Mouse (Mus musculus): ENCODE data around the gene Tlr2. TPM values are rescaled to one million over a fixed set of nuclear protein-coding genes. Genes with fewer than 3 reads are reported as not detected.
"Not testable (repeated sequence)": the region's sequence is repeated elsewhere in the genome, so short reads cannot be mapped to it uniquely, and the experiment has no call there.

Gene Tlr2
- polyA plus RNA-seq (2015; fragmentation: Nextera tagmentation; extraction: Ambion mirVana): 3.5 and 3.9 TPM in 2 replicates

DNA sequence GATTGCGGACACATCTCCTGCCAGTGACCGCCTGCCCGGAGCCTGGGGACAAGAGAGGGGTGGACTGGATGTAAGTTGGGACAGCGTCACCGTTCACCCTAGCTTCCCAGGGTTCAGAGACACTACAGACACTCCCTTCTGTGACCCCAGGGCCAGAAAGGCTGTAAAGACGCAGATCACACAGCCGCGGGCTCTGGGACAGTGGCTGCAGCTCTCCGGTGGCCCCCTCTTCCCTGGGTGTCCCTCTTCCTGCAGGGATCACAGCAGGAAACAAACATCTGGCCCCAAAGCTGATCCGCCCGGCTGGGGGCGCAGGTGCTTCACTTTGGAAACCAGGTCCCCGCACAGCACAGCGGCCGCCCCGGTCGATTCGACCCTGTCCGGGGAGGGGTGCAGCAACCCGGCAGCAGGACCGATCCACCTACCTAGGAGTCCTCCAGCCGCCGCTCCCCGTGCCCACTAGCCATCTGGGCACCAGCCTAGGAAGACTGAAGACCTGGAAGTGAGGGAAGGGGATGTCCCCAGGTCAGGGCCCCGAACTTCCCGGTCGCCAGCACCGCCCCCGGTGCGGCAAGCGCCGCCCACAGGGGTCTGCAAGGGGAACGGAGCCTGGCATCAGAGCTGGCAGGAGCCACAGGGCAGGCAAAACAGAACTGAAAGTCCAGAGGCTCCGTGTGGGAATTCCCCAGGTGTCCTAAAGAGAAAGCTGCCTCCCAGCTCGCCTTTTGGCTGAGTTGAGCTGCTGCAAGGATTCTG is at the start of gene Tlr2:
Gene Tlr2 (minus strand): TSS at position 673 of the 756 bp plus-strand sequence.
- H3K4me1 ChIP-seq: no peaks in the 10 kb centered on the region
- ATAC-seq (ENCODE audit: borderline replicate concordance, extremely low read depth, low FRiP score, low TSS enrichment): peak; percentile 76
- WGBS: under 1% methylated on average over 35 of the region's 35 CpGs

GRCm38 (mm10) chr3:83885163-83885562 is 43.6 kb upstream of the Tlr2 start:
- Histone ChIP-seq H3K36me3 (no peaks in the 10 kb centered on the region), H3K4me2 (no peak overlapping the region), H3K4me1 (no peaks in the 10 kb centered on the region), H3K27ac (no peak overlapping the region), H3K27me3 (no peaks in the 10 kb centered on the region), H3K9ac (no peak overlapping the region), H3K9me3 (no peaks in the 10 kb centered on the region), H3K4me3 (no peak overlapping the region)
- no peak; the same call in 1 of the 2 replicates for ATAC-seq (ENCODE audit: borderline replicate concordance, extremely low read depth, low FRiP score, low TSS enrichment)
- 57% methylated on average over 2 of the region's 2 CpGs for WGBS

More for the DNA sequence above, at the start of gene Tlr2:
- peak within 1 kb of the TSS; percentile 84 for H3K4me2 ChIP-seq
- H3K4me3 ChIP-seq: peak within 1 kb of the TSS; percentile 59
- no peaks in the 10 kb centered on the region for H3K9me3 ChIP-seq
- H3K9ac ChIP-seq: peak within 1 kb of the TSS; percentile 54
- H3K36me3 ChIP-seq: no peaks in the 10 kb centered on the region
- peaks cover 8% of the 10 kb centered on the region; the same call in 1 of the 2 replicates for H3K27me3 ChIP-seq
- H3K27ac ChIP-seq: no peak within 1 kb of the TSS

- H3K9ac ChIP-seq; H3K36me3 ChIP-seq; H3K9me3 ChIP-seq; H3K27ac ChIP-seq; H3K4me3 ChIP-seq; H3K27me3 ChIP-seq; H3K4me2 ChIP-seq; H3K4me1 ChIP-seq; ATAC-seq (ENCODE audit: borderline replicate concordance, extremely low read depth, low FRiP score, low TSS enrichment): not testable (repeated sequence)
- WGBS: 85% methylated on average over 5 of the region's 5 CpGs
Observed at GRCm38 (mm10) chr3:83879261-83880050, 37.9 kb upstream of the Tlr2 start.

- Histone ChIP-seq H3K4me1 (no peaks in the 10 kb centered on the region), H3K9me3 (no peaks in the 10 kb centered on the region), H3K9ac (no peak overlapping the region), H3K4me3 (no peak overlapping the region), H3K27ac (no peak overlapping the region), H3K27me3 (no peaks in the 10 kb centered on the region), H3K36me3 (no peaks in the 10 kb centered on the region), H3K4me2 (no peak overlapping the region)
- 86% methylated on average over 4 of the region's 4 CpGs for WGBS
- no peak for ATAC-seq (ENCODE audit: borderline replicate concordance, extremely low read depth, low FRiP score, low TSS enrichment)
Observed at GRCm38 (mm10) chr3:83878801-83879200, 37.2 kb upstream of the Tlr2 start.

DNA sequence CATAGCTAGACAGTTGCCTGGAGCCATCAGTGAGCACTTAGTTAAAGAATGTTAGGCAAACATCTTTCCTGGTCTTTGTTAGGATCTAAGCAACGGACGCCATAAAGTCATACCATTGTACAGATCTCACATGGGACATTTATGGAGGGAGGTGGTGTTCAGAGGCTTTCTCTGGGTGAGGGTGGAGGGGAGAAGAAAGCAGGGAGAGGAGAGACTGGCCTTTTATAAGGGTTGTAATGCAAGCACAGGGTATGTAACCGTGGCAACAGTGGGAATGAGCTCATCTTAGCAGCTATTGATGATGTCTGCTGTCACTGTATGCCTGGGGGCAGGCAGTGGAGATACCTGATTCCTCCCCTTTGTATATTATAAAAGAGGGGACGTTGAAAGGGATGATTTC is 34.7 kb upstream of the Tlr2 start:
- H3K4me2 ChIP-seq: no peak overlapping the region
- H3K4me3 ChIP-seq: no peak overlapping the region
- H3K4me1 ChIP-seq: no peaks in the 10 kb centered on the region
- WGBS: 65% methylated on average over 4 of the region's 4 CpGs
- H3K9ac ChIP-seq: no peak overlapping the region
- no peak overlapping the region for H3K27ac ChIP-seq
- H3K36me3 ChIP-seq: no peaks in the 10 kb centered on the region
- no peaks in the 10 kb centered on the region for H3K9me3 ChIP-seq
- no peaks in the 10 kb centered on the region for H3K27me3 ChIP-seq
- no peak for ATAC-seq (ENCODE audit: borderline replicate concordance, extremely low read depth, low FRiP score, low TSS enrichment)

GRCm38 (mm10) chr3:83875078-83875477 is 33.5 kb upstream of the Tlr2 start:
- not testable (repeated sequence) for H3K27ac ChIP-seq; H3K36me3 ChIP-seq; H3K4me2 ChIP-seq; H3K9me3 ChIP-seq; ATAC-seq (ENCODE audit: borderline replicate concordance, extremely low read depth, low FRiP score, low TSS enrichment); H3K27me3 ChIP-seq; H3K9ac ChIP-seq; H3K4me3 ChIP-seq; H3K4me1 ChIP-seq
- 82% methylated on average over 2 of the region's 2 CpGs for WGBS

DNA sequence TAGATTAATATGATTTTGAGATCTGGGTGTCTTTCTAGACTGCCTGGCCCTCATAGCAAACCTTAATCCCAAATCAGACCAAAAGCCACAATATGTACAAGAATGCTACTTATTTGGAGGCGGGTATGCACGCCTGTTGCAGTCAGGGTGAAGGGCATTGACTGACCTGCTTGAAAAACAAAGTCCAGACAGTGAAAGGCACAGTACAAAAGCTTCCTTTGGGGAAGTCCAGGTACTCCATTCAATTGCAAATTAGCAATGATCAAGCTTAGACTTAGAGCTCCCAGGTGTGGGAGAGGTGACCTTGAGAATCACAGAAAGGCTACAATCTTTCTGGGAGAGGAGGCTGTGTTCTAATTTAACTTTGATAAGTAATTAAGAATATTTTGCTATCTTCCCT is 31.3 kb upstream of the Tlr2 start:
- H3K9me3 ChIP-seq; H3K9ac ChIP-seq; H3K27me3 ChIP-seq; H3K4me3 ChIP-seq; H3K4me1 ChIP-seq; ATAC-seq (ENCODE audit: borderline replicate concordance, extremely low read depth, low FRiP score, low TSS enrichment); H3K4me2 ChIP-seq; H3K27ac ChIP-seq; H3K36me3 ChIP-seq: not testable (repeated sequence)
- 83% methylated on average over 2 of the region's 2 CpGs for WGBS

DNA sequence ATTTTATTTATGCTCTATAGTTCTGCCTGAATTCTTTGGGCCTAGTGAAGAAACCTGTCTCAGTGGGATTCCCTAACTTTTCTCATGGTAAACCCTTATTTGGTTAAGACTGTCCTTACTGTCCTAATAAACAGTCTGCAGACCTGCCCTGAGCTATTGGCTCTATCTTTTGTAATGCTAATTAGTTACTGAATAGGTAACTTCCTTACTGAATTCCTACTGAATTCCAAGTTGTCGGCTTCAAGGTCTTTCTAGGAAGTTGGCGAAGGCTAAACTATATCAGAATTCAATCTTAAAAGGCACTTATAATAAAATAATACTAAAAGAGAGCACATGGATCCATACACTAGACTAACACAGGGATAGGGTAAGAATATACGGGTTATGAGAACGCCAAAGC is 30.4 kb upstream of the Tlr2 start:
- not testable (repeated sequence) for H3K27ac ChIP-seq; H3K4me1 ChIP-seq; H3K4me3 ChIP-seq; H3K27me3 ChIP-seq; ATAC-seq (ENCODE audit: borderline replicate concordance, extremely low read depth, low FRiP score, low TSS enrichment); H3K36me3 ChIP-seq; H3K9ac ChIP-seq; H3K4me2 ChIP-seq; H3K9me3 ChIP-seq
- 89% methylated on average over 4 of the region's 4 CpGs for WGBS

DNA sequence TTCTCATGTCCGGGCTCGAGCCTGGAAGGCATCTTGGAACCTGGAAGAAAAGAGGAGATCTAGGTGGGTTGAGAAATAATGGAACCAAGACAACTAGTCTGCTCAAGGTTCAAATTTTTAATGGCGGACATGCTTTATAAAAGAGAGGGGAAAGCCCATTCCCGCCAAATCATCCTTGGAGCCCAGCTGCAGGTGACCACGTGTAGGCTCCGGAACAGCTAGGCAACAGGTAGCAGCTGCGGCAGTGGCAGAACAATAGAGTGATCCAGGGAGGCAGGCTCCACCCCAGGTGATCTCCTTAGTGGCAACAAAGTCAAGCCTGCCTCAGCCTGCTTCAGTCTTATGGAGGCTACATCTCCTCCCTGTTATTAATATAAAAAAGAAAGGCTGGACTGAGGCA is 30.0 kb upstream of the Tlr2 start:
- not testable (repeated sequence) for H3K4me1 ChIP-seq; H3K36me3 ChIP-seq; H3K4me2 ChIP-seq; H3K9me3 ChIP-seq; H3K27ac ChIP-seq; H3K9ac ChIP-seq; ATAC-seq (ENCODE audit: borderline replicate concordance, extremely low read depth, low FRiP score, low TSS enrichment); H3K4me3 ChIP-seq; H3K27me3 ChIP-seq
- WGBS: 83% methylated on average over 7 of the region's 7 CpGs

- Histone ChIP-seq H3K4me1 (no peaks in the 10 kb centered on the region), H3K27ac (no peak overlapping the region), H3K9ac (no peak overlapping the region), H3K4me2 (no peak overlapping the region), H3K36me3 (no peaks in the 10 kb centered on the region), H3K4me3 (no peak overlapping the region), H3K9me3 (no peaks in the 10 kb centered on the region), H3K27me3 (no peaks in the 10 kb centered on the region)
- 97% methylated on average over 2 of the region's 2 CpGs for WGBS
- ATAC-seq (ENCODE audit: borderline replicate concordance, extremely low read depth, low FRiP score, low TSS enrichment): no peak
Observed at GRCm38 (mm10) chr3:83869776-83870175, 28.2 kb upstream of the Tlr2 start.

- H3K27ac ChIP-seq; H3K36me3 ChIP-seq; H3K27me3 ChIP-seq; ATAC-seq (ENCODE audit: borderline replicate concordance, extremely low read depth, low FRiP score, low TSS enrichment); H3K4me2 ChIP-seq; H3K4me3 ChIP-seq; H3K9me3 ChIP-seq; H3K9ac ChIP-seq; H3K4me1 ChIP-seq: not testable (repeated sequence)
Observed at GRCm38 (mm10) chr3:83867026-83867425, 25.5 kb upstream of the Tlr2 start.

GRCm38 (mm10) chr3:83865216-83865615 is 23.6 kb upstream of the Tlr2 start:
- Histone ChIP-seq H3K4me1 (peaks cover 7% of the 10 kb centered on the region), H3K9ac (no peak overlapping the region), H3K9me3 (no peaks in the 10 kb centered on the region), H3K27ac (no peak overlapping the region), H3K27me3 (no peaks in the 10 kb centered on the region), H3K4me3 (no peak overlapping the region), H3K4me2 (no peak overlapping the region), H3K36me3 (no peaks in the 10 kb centered on the region)
- no peak for ATAC-seq (ENCODE audit: borderline replicate concordance, extremely low read depth, low FRiP score, low TSS enrichment)
- WGBS: 79% methylated on average over 2 of the region's 2 CpGs

All from lung, embryonic 15.5 days (tissue).